In the genomic region with DNA sequence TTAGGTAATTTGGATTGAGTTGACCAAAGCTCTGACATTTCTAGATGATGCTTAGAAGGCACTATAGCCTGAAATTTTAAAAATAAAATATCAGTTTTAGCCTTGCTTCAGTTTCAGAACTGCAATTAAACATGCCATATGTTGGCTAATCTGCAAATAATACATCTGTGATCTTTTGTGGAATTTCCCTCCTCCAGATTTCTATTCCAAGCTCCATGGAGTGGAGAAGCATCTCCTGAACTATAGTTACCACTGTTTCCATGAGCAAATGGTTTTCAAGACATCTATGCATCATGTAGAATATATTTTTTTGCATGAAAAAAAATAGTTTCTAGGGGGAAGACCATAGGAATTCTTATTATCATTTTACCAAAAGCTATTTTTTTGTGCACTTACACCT, we compare ENCODE assay signal across 18 mouse cellular contexts. TPM values are rescaled to one million over a fixed set of nuclear protein-coding genes. Genes with fewer than 3 reads are reported as not detected.
"Had no signal": no experiment of that assay in that cellular context is flagged by ENCODE, and none has a peak within 500 bp of the region (broad histone marks: within the 10 kb centered on the region; RNA-seq: fewer than 3 reads in every experiment).

No protein-coding gene starts in this region.

- H3K27ac ChIP-seq: macrophage; midbrain, embryonic 13.5 days; midbrain, embryonic 15.5 days; neural tube, embryonic 12.5 days; stomach, embryonic 15.5 days; stomach, postnatal 0 days had no signal

- DNase-seq: lung, adult 18-20 months; lung, embryonic 14.5 days; lung, postnatal 10 days; lung, postnatal 36 days; right cerebral cortex, postnatal 14 days; thymus, adult 18-20 months; thymus, postnatal 25 days; thymus, postnatal 4 days had no signal

- H3K4me3 ChIP-seq: megakaryocyte, embryonic 14.5 days; midbrain, embryonic 13.5 days; midbrain, embryonic 15.5 days; neural tube, embryonic 12.5 days; stomach, embryonic 15.5 days had no signal

RNA-seq across cellular contexts. Expression of a gene that starts 47.5 kb away (rescaled TPM):
- total RNA-seq: megakaryocyte progenitor cell, adult 5-6 weeks; monocyte, adult 5-6 weeks; neutrophil, adult 5-6 weeks had no signal
